23 mouse cellular contexts compared by ENCODE assay signal in genomic region chr10:69939144-69939543, GRCm38 (mm10).
"Had no signal": no experiment of that assay in that cellular context is flagged by ENCODE, and none has a peak within 500 bp of the region (broad histone marks: within the 10 kb centered on the region; RNA-seq: fewer than 3 reads in every experiment).

No protein-coding gene starts in this region.

- DNase-seq: kidney, adult 9 months; kidney, postnatal 25 days; layer of hippocampus, adult 9-11 months; liver; liver, postnatal 0 days; lung, embryonic 14.5 days; right cerebral cortex, adult 18-20 months; right cerebral cortex, postnatal 14 days; spleen, adult 18-20 months; thymus, adult 2 months; thymus, postnatal 14 days; thymus, postnatal 4 days had no signal

- H3K4me1 ChIP-seq: limb, embryonic 10.5 days; stomach, embryonic 15.5 days had no signal

- H3K9me3 ChIP-seq: limb, embryonic 10.5 days; limb, embryonic 13.5 days; midbrain, embryonic 12.5 days; midbrain, embryonic 15.5 days; neural tube, embryonic 12.5 days; neural tube, embryonic 15.5 days; stomach, embryonic 15.5 days had no signal

- H3K36me3 ChIP-seq: stomach, embryonic 15.5 days had no signal

- H3K27ac ChIP-seq: layer of hippocampus, adult 2 months; limb, embryonic 10.5 days; limb, embryonic 13.5 days; liver, embryonic 14.5 days; macrophage; midbrain, embryonic 12.5 days; midbrain, embryonic 15.5 days; neural tube, embryonic 12.5 days; neural tube, embryonic 15.5 days; stomach, embryonic 15.5 days had no signal

- ATAC-seq: liver, postnatal 0 days; lung, postnatal 0 days; midbrain, embryonic 15.5 days had no signal

- H3K4me3 ChIP-seq: layer of hippocampus, adult 2 months; limb, embryonic 10.5 days; limb, embryonic 13.5 days; midbrain, embryonic 12.5 days; midbrain, embryonic 15.5 days; neural tube, embryonic 12.5 days; neural tube, embryonic 15.5 days; stomach, embryonic 15.5 days had no signal

- H3K27me3 ChIP-seq: limb, embryonic 13.5 days; midbrain, embryonic 12.5 days; midbrain, embryonic 15.5 days; neural tube, embryonic 12.5 days; neural tube, embryonic 15.5 days; stomach, embryonic 15.5 days had no signal

- H3K9ac ChIP-seq: limb, embryonic 13.5 days; liver, embryonic 14.5 days; liver, postnatal 0 days; lung, embryonic 14.5 days; midbrain, embryonic 12.5 days; midbrain, embryonic 15.5 days; neural tube, embryonic 12.5 days; neural tube, embryonic 15.5 days; stomach, embryonic 15.5 days had no signal

- H3K4me2 ChIP-seq: limb, embryonic 13.5 days; lung, embryonic 14.5 days; midbrain, embryonic 12.5 days; midbrain, embryonic 15.5 days; neural tube, embryonic 12.5 days; neural tube, embryonic 15.5 days; stomach, embryonic 15.5 days had no signal
